Mouse (Mus musculus) mouse trophoblast stem cell (cell line): ENCODE results near the gene P2ry13.

ENCODE experiments used
- in situ Hi-C, 2 experiments: fragments of 300-500 bp; cut with MseI, MboI; formaldehyde crosslinking; loops; 2 replicates in 1 of 2; 3 replicates in 1 of 2; pipeline ENCODE4 v1.15.1; 2025

P2ry13 gene

DNA sequence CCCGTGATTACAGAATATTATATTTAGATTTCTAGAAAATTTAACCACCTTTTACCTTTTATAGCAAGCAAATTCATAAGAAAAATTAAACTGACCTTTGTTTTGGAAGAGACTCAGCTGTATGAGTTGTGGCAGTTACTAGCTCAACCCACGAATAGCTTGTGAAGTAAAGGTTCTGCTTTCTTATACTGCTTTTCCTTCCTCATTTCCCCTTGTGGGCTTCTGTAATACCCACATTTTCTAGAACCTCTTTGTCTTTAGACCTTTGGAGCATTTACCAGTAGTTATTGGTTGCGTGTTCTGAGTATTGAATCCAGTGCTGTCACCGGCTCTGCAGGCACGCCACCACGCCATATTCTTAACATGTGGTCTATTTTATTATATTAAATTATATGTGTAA is at the start of gene P2ry13:
P2ry13 (minus strand) TSS at position 156 of the 400 bp plus-strand sequence.
- in situ Hi-C loops: no loop called here

GRCm38 (mm10) chr3:59257740-59258664 is 47.3 kb upstream of the P2ry13 start:
- in situ Hi-C loops: no loop called here

GRCm38 (mm10) chr3:59250454-59250853 is 39.8 kb upstream of the P2ry13 start:
- in situ Hi-C loops: no loop called here

- in situ Hi-C loops: no loop called here
Observed at GRCm38 (mm10) chr3:59248031-59248430, 37.3 kb upstream of the P2ry13 start.

- in situ Hi-C loops: no loop called here
Observed at GRCm38 (mm10) chr3:59243384-59243783, 32.7 kb upstream of the P2ry13 start.

DNA sequence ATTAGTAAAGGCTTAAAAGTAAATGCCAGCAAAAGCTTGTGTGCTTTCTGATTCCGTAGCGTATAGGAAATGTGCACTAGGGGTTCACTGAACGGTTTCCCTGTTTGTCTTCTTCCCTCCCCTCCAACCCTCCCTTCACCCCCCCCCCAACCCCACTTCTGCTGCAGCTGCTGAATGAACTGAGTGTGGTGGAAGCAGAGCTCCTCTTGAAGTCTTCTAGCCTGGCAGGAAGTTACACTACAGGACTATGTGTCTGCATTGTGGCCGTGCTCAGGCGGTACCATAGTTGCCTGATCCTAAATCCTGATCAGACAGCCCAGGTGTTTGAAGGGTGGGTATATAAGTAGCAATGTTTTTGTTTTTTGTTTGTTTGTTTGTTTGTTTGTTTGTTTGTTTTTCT is 24.2 kb upstream of the P2ry13 start:
- in situ Hi-C loops: no loop called here

- in situ Hi-C loops: no loop called here
Observed at GRCm38 (mm10) chr3:59230912-59231311, 20.2 kb upstream of the P2ry13 start.

GRCm38 (mm10) chr3:59228730-59229551 is 18.3 kb upstream of the P2ry13 start:
- in situ Hi-C loops: no loop called here

GRCm38 (mm10) chr3:59227696-59228095 is 17.0 kb upstream of the P2ry13 start:
- in situ Hi-C loops: no loop called here

- in situ Hi-C loops: no loop called here
Observed at GRCm38 (mm10) chr3:59225411-59225810, 14.7 kb upstream of the P2ry13 start.

DNA sequence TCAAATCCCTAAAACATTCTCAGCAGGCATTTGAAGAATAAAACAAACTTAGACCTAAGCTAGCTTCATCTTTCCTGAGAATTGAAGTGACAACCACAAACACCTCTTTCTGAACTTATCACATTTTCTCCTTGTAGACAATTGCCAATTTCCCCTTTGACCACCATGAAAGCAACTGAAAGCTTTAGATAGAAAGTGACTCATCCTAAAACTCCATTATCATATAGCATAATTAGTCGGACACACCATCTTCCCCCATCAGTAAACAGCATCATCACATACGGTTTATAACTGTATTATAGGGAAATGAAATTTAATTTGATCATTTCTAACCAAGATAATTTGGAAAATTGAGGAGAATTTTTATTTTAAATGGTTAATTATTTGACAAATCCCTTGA is 11.6 kb upstream of the P2ry13 start:
- in situ Hi-C loops: no loop called here

DNA sequence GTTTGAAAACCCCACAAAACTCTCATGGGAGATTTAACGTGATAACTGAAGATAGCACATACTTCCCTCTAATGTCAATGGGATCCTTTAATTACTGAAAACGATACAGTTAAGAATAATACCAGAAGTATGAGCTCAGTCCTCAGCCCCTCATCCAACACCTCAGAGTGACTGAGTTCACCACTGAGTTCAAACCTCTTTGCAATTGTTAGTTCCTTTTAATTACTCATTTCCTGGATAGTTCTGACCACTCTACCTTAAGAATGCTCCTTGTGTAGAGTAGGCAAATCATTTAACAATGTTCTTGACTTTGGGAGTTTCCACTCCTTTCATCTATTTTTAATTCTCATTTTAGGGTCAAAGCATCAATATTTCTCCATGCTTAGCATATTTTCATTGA is 8.6 kb upstream of the P2ry13 start:
- in situ Hi-C loops: no loop called here

DNA sequence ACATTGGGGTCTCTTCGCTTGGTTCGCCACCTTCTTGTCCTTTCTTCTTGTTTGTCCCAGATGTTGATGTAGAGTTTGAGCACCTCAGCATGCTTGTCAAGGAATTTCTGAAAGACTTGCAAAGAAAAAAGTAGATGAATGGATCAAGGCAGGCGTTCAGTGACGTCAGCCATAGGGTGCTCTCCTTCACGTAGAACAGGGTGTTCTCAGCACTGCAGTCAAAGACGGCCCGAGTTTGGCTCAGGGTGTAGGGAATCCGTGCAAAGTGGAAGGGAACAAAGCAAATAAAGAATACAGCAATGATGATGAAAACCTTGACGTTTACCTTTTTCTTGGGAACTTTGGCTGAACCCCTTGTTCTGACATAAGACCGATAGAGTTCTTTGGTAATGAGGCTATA is 6.5 kb upstream of the P2ry13 start:
- in situ Hi-C loops: no loop called here

DNA sequence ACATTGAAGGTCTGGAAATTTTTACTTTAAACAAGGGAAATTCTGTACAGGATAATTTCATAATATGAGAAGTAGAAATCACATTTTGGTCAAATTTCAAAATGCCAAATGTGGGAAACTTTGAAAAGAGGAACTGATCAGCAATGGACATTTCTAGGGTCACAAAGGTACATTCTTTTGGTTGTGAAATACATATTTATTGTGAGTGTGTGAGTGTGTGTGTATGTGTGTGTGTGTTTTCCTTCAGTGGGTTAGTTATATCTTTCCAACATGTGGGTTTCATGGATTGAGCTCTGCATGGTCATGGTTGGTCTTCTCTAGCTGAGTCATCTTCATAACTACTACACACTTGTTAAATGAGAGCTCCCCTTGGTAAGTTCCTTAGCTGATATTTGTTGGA is 1.7 kb upstream of the P2ry13 start:
- in situ Hi-C loops: no loop called here

DNA sequence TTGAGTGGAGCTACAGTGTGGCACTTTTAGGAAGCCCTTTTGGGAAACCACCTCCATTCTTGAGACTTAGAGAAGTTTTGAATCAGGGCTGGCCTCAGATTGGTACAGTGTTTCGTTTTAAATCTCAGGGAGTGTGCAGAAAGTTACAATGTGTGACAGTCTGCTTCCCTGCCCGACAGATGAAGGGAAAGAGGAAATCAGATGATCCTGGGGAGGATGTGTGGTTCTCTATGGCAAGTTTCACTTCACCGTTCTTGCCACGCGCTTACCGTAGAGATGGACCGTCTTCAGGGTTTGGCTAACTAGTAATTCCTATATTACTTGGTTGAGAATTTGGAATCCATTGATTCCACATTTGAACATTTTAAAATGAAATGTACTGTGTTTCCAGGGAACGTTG is 1.1 kb upstream of the P2ry13 start:
- in situ Hi-C loops: no loop called here

DNA sequence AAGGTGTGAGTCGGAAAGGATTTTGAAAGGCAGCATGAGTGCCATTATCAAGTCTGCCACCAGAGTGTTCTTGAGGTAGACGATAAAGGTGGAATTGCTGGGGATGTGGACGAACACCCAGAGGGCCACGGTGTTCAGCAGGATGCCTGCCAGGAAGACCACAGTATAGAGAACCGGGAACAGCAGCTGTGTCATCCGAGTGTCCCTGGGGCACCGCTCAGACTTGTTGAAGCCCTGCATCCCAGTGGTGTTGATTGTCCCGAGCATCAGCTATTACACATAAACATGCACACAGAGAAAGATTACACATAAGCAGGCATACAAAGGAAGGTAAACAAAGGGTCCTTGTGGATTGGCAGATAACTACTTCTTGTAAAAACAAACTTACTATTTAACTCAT is 593 bp downstream of the P2ry13 start:
- in situ Hi-C loops: no loop called here

DNA sequence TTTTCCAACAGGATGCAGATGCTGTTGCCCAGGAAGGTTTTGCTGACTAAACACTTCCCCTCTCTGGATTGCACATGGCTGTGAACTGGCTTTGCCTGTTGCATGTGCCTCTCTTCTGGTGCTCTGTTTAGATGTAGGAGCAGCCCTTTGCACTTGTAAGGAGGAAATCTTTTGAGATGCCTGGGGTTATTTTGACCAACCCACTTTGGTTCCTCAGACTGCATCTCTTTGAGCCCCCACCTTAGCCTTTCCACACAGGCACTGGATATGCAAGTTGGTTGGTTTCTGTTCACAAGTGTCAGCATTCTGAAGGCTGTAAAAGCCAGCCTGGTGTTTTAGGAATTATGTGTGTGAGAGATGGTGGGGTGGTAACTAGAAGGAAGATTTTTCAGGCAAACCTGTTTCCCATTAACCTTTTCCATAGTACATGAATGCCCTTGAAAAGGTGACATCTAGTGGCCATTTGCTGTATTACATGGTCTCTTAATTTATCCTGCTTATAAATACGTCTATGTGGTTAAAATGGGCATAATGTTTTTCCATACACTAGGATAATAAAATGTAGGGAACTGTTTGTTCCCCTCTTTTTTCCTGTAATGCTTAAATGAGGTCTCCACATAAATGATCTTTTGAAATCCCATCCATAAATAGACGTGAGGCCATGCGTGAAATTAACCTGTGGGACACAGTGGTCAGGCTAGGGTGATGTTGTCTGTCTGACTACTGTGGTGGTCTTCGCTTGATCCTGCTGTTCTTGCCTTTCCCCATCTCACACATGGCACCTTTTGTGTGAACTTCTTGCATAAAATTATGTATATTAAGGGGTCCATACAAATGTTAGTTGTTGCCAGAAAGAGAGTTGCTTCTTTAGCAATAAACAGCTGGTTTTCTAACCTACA is 1.8 kb downstream of the P2ry13 start:
- in situ Hi-C loops: loop anchor here in 1 of 2 experiments (10.0 kb wide), 1 partner anchor 84 kb away; no protein-coding TSS in a partner anchor

DNA sequence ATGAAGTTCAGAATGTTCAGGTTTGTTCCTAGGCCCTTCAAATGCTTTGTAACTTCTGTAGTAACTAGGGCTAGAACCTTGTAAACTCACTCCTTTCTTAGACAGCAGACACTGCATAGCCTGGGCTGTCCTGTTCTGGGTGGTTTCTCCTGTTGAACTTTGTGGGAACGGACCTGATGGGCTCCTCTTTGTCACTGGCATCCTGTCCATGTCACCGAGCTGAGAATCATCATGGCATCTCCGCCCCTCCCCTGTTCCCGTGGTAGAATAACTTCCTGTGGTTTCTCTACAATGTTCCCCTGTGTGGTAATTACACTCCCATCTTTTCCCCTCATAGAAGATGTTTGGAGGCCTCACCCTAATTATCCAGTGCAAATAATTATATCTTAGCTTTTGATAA is 4.7 kb downstream of the P2ry13 start:
- in situ Hi-C loops: loop anchor here in 1 of 2 experiments (10.0 kb wide), 1 partner anchor 81 kb away; no protein-coding TSS in a partner anchor

DNA sequence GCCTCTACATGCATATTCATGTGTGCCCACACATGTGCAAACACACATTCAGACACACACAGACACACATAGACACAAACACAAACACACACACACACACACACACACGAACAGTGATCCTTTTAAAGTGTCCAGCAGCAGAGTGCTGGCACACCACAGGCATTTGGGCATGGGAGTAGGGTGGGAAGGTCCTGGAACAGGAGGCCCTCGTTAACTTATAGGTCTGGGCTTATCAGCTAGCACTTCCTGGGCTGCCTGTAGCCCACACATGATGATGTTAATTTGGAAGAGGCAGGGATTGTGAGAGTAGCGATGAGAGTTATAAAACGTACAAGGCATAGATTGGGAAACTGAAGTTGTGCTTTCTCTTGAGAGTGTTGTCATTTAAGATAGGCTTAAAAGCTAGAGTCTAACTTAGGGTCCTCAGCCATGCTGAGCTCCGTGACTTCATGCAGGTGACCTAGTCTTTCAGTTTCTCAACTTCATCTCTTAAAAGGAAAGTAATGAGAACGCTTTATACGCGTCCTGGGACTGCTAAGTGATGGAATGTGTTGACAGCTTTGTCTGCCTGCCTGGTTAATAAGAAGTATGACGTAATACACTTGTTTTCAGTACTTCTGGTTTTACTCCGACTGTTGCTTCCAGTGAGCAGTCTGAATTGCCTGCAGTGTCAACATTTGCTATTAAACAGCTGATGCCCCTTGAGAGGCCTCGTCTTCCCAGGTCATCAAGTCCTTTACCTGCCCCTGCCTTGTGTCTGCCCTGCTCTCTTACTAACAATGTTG is 5.8 kb downstream of the P2ry13 start:
- in situ Hi-C loops: loop anchor here in 1 of 2 experiments (10.0 kb wide), 1 partner anchor 80 kb away; no protein-coding TSS in a partner anchor

GRCm38 (mm10) chr3:59203802-59204520 is 6.7 kb downstream of the P2ry13 start:
- in situ Hi-C loops: loop anchor here in 1 of 2 experiments (10.0 kb wide), 1 partner anchor 79 kb away; no protein-coding TSS in a partner anchor
